Mouse (Mus musculus): ENCODE results near the gene Slc7a7.

DNA sequence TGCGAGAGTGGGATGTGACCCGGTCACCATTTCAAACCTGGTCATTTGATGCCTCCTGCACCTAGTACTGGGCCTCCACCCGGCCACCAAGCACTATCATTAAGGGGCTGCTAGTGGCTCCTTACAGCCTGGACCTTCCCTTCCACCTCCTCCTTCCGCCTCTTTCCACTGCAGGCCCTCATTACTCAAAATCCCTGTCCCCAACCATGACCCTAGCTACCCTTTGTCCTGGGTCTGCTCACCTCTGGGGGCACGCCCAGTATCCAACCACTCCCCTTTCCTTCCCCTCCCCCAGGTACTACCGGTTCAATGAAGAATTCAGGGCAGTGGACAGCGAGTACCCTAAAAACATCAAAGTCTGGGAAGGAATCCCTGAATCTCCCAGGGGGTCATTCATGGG is 22.0 kb upstream of the Slc7a7 start:
- TF ChIP-seq ZNF384 (IDR thresholded peaks at IDR 0.05; ENCODE audit: low read depth, low read length) (no peak), MAFK (IDR thresholded peaks at IDR 0.05; ENCODE audit: insufficient read depth, low read depth, low read length) (no peak), HCFC1 (IDR thresholded peaks at IDR 0.05; ENCODE audit: borderline replicate concordance, insufficient read depth, low read length) (no peak)
